Mouse (Mus musculus): ENCODE measurements at regions not wholly inside any gene's neighbourhood (a gene's known extent, or its start where the extent isn't known, plus 50 kb on each side); places are given as distances from the start of the nearest gene placed in this dataset.

- no peak for DNase-seq (ENCODE audit: low spot score)
Observed at GRCm38 (mm10) chr12:58901931-58902330, 109.9 kb downstream of the Sec23a start.

GRCm38 (mm10) chr12:58875808-58876207, 136.0 kb downstream of the Sec23a start:
- DNase-seq (ENCODE audit: low spot score), result no peak

- no peak for DNase-seq (ENCODE audit: low spot score)
Observed at GRCm38 (mm10) chr12:58872465-58872864, 139.4 kb downstream of the Sec23a start.

GRCm38 (mm10) chr12:58856498-58856897, 155.3 kb downstream of the Sec23a start:
- no peak for DNase-seq (ENCODE audit: low spot score)

GRCm38 (mm10) chr12:58851677-58852385, 160.0 kb downstream of the Sec23a start:
- DNase-seq (ENCODE audit: low spot score), result no peak

GRCm38 (mm10) chr12:58829656-58830055, 182.2 kb downstream of the Sec23a start:
- DNase-seq (ENCODE audit: low spot score), result no peak

GRCm38 (mm10) chr12:58827864-58828263, 184.0 kb downstream of the Sec23a start:
- DNase-seq (ENCODE audit: low spot score), result no peak

GRCm38 (mm10) chr12:58825139-58825921, 186.5 kb downstream of the Sec23a start:
- DNase-seq (ENCODE audit: low spot score), result no peak

- no peak for DNase-seq (ENCODE audit: low spot score)
Observed at GRCm38 (mm10) chr12:58822971-58823370, 188.8 kb downstream of the Sec23a start.

GRCm38 (mm10) chr12:58804068-58804467, 207.7 kb downstream of the Sec23a start:
- DNase-seq (ENCODE audit: low spot score), result no peak

- peak; percentile 58 for DNase-seq (ENCODE audit: low spot score)
Observed at GRCm38 (mm10) chr12:58802410-58802809, 209.4 kb downstream of the Sec23a start.

Data from ovary, adult 18-20 months (tissue).